Mouse (Mus musculus) neural tube, embryonic 15.5 days (tissue): ENCODE results near the gene Atp4b. TPM values are rescaled to one million over a fixed set of nuclear protein-coding genes. Genes with fewer than 3 reads are reported as not detected.

ENCODE experiments used
- ATAC-seq: fragments of 200-750 bp; cut with Nextera tagmentation; 2 replicates; pipeline ENCODE4 v1.8.0; 2017; ENCODE audit warnings: mild to moderate bottlenecking, moderate TSS enrichment, moderate library complexity; ENCODE audit not compliant: low FRiP score
- H3K27ac ChIP-seq: fragments of 300-500 bp; sonication (generic); replicated peaks from 2 replicates; pipeline ENCODE4 v1.5.1; 2015; ENCODE audit warnings: mild to moderate bottlenecking, inconsistent platforms
- H3K27me3 ChIP-seq: fragments of 300-500 bp; sonication (generic); replicated peaks from 2 replicates; pipeline ENCODE4 v1.6.1; 2015; ENCODE audit warnings: inconsistent platforms
- H3K36me3 ChIP-seq: fragments of 300-500 bp; sonication (generic); 2 replicates; pipeline ENCODE4 v1.6.1; 2015; ENCODE audit warnings: inconsistent platforms
- H3K4me1 ChIP-seq: fragments of 300-500 bp; sonication (generic); 2 replicates; pipeline ENCODE4 v1.6.1; 2015; ENCODE audit warnings: inconsistent platforms
- H3K4me2 ChIP-seq: fragments of 300-500 bp; sonication (generic); 2 replicates; pipeline ENCODE4 v1.6.1; 2015; ENCODE audit warnings: inconsistent platforms, mild to moderate bottlenecking, moderate library complexity
- H3K4me3 ChIP-seq: fragments of 300-500 bp; sonication (generic); replicated peaks from 2 replicates; pipeline ENCODE4 v1.5.1; 2015; ENCODE audit warnings: mild to moderate bottlenecking, inconsistent platforms
- H3K9ac ChIP-seq: fragments of 300-500 bp; sonication (generic); replicated peaks from 2 replicates; pipeline ENCODE4 v1.6.1; 2015; ENCODE audit warnings: mild to moderate bottlenecking, inconsistent platforms
- H3K9me3 ChIP-seq: fragments of 300-500 bp; sonication (generic); replicated peaks from 2 replicates; pipeline ENCODE4 v1.6.1; 2016; ENCODE audit warnings: inconsistent platforms
- WGBS: fragments of 180-500 bp; shearing (Covaris S2); methylation state at CpG from one replicate; pipeline ENCODE4 v1.1.7; 2015; ENCODE audit warnings: mixed read lengths; 5-methylcytosine and 5-hydroxymethylcytosine counted together
- polyA plus RNA-seq: library from polyadenylated mRNA; unstranded; fragments of >200 nt; fragmentation: Nextera tagmentation; extraction: Ambion mirVana; gene quantifications from 2 replicates; pipeline ENCODE4 v1.2.1, GENCODE M21; 2015

Gene Atp4b
- polyA plus RNA-seq, 1 experiment from 2014 or later, result not detected

- Histone ChIP-seq H3K4me3 (no peak overlapping the region), H3K4me1 (no peaks in the 10 kb centered on the region), H3K9ac (no peak overlapping the region), H3K27ac (no peak overlapping the region), H3K36me3 (no peaks in the 10 kb centered on the region), H3K27me3 (no peaks in the 10 kb centered on the region), H3K9me3 (no peaks in the 10 kb centered on the region), H3K4me2 (no peak overlapping the region)
- 81% methylated on average over 10 of the region's 10 CpGs for WGBS
- no peak for ATAC-seq
Observed at GRCm38 (mm10) chr8:13415879-13416278, 19.3 kb upstream of the Atp4b start.

- WGBS, result 57% methylated on average over 12 of the region's 12 CpGs
- ATAC-seq, result no peak
- Histone ChIP-seq H3K27me3 (no peaks in the 10 kb centered on the region), H3K4me3 (no peak overlapping the region), H3K27ac (no peak overlapping the region), H3K4me1 (no peaks in the 10 kb centered on the region), H3K4me2 (no peak overlapping the region), H3K9ac (no peak overlapping the region), H3K36me3 (no peaks in the 10 kb centered on the region), H3K9me3 (no peaks in the 10 kb centered on the region)
Observed at GRCm38 (mm10) chr8:13413823-13414390, 17.3 kb upstream of the Atp4b start.

GRCm38 (mm10) chr8:13412891-13413558 is 16.4 kb upstream of the Atp4b start:
- Histone ChIP-seq H3K9me3 (no peaks in the 10 kb centered on the region), H3K4me1 (no peaks in the 10 kb centered on the region), H3K36me3 (no peaks in the 10 kb centered on the region), H3K27ac (no peak overlapping the region), H3K9ac (no peak overlapping the region), H3K4me2 (no peak overlapping the region), H3K27me3 (no peaks in the 10 kb centered on the region), H3K4me3 (no peak overlapping the region)
- WGBS, result 61% methylated on average over 13 of the region's 13 CpGs
- 0 out of 2 replicates have a peak, but pooled peaks have one; percentile 5 for ATAC-seq

GRCm38 (mm10) chr8:13411597-13411996 is 15.0 kb upstream of the Atp4b start:
- no peaks in the 10 kb centered on the region for H3K9me3 ChIP-seq
- H3K27ac ChIP-seq, result no peak overlapping the region
- H3K9ac ChIP-seq, result no peak overlapping the region
- no peaks in the 10 kb centered on the region for H3K36me3 ChIP-seq
- WGBS, result 26% methylated on average over 6 of the region's 6 CpGs
- H3K4me1 ChIP-seq, result no peaks in the 10 kb centered on the region
- ATAC-seq, result no peak
- H3K4me2 ChIP-seq, result no peak overlapping the region
- H3K4me3 ChIP-seq, result no peak overlapping the region
- no peaks in the 10 kb centered on the region for H3K27me3 ChIP-seq

- H3K4me2 ChIP-seq, result no peak overlapping the region
- 82% methylated on average over 5 of the region's 5 CpGs for WGBS
- H3K9ac ChIP-seq, result no peak overlapping the region
- ATAC-seq, result no peak
- H3K4me1 ChIP-seq, result no peaks in the 10 kb centered on the region
- H3K36me3 ChIP-seq, result no peaks in the 10 kb centered on the region
- H3K27me3 ChIP-seq, result no peaks in the 10 kb centered on the region
- no peak overlapping the region for H3K4me3 ChIP-seq
- H3K9me3 ChIP-seq, result no peaks in the 10 kb centered on the region
- H3K27ac ChIP-seq, result no peak overlapping the region
Observed at GRCm38 (mm10) chr8:13406011-13406410, 9.4 kb upstream of the Atp4b start.

GRCm38 (mm10) chr8:13404666-13405131 is 8.1 kb upstream of the Atp4b start, which contains the start of gene Grk1:
Gene Grk1, plus strand, starts transcription at chr8:13405081.
- H3K4me2 ChIP-seq, result no peak within 1 kb of the TSS
- H3K9ac ChIP-seq, result no peak within 1 kb of the TSS
- no peak within 1 kb of the TSS for H3K4me3 ChIP-seq
- H3K27ac ChIP-seq, result no peak within 1 kb of the TSS
- H3K36me3 ChIP-seq, result no peaks in the 10 kb centered on the region
- no peaks in the 10 kb centered on the region for H3K9me3 ChIP-seq
- no peak for ATAC-seq
- H3K27me3 ChIP-seq, result no peaks in the 10 kb centered on the region
- no peaks in the 10 kb centered on the region for H3K4me1 ChIP-seq
- 82% methylated on average over 5 of the region's 5 CpGs for WGBS

GRCm38 (mm10) chr8:13403517-13403916 is 6.9 kb upstream of the Atp4b start:
- no peak overlapping the region for H3K9ac ChIP-seq
- no peak overlapping the region for H3K27ac ChIP-seq
- H3K9me3 ChIP-seq, result no peaks in the 10 kb centered on the region
- H3K4me2 ChIP-seq, result no peak overlapping the region
- no peaks in the 10 kb centered on the region for H3K4me1 ChIP-seq
- H3K36me3 ChIP-seq, result no peaks in the 10 kb centered on the region
- 73% methylated on average over 6 of the region's 6 CpGs for WGBS
- ATAC-seq, result no peak
- no peaks in the 10 kb centered on the region for H3K27me3 ChIP-seq
- no peak overlapping the region for H3K4me3 ChIP-seq

GRCm38 (mm10) chr8:13393869-13394268 is 2.8 kb downstream of the Atp4b start:
- Histone ChIP-seq H3K9ac (no peak overlapping the region), H3K9me3 (no peaks in the 10 kb centered on the region), H3K4me1 (no peaks in the 10 kb centered on the region), H3K27me3 (no peaks in the 10 kb centered on the region), H3K27ac (no peak overlapping the region), H3K4me3 (no peak overlapping the region), H3K36me3 (no peaks in the 10 kb centered on the region), H3K4me2 (no peak overlapping the region)
- ATAC-seq, result no peak
- WGBS, result 91% methylated on average over 7 of the region's 7 CpGs

GRCm38 (mm10) chr8:13388744-13389143 is 7.9 kb downstream of the Atp4b start:
- Histone ChIP-seq H3K4me2 (no peak overlapping the region), H3K4me1 (no peaks in the 10 kb centered on the region), H3K36me3 (no peaks in the 10 kb centered on the region), H3K27ac (no peak overlapping the region), H3K27me3 (no peaks in the 10 kb centered on the region), H3K9me3 (no peaks in the 10 kb centered on the region), H3K4me3 (no peak overlapping the region), H3K9ac (no peak overlapping the region)
- 79% methylated on average over 2 of the region's 2 CpGs for WGBS
- ATAC-seq, result no peak

GRCm38 (mm10) chr8:13387728-13388127 is 8.9 kb downstream of the Atp4b start:
- Histone ChIP-seq H3K9me3 (no peaks in the 10 kb centered on the region), H3K27me3 (no peaks in the 10 kb centered on the region), H3K27ac (no peak overlapping the region), H3K36me3 (no peaks in the 10 kb centered on the region), H3K4me1 (no peaks in the 10 kb centered on the region), H3K9ac (no peak overlapping the region), H3K4me3 (no peak overlapping the region), H3K4me2 (no peak overlapping the region)
- 85% methylated on average over 8 of the region's 8 CpGs for WGBS
- ATAC-seq, result no peak

GRCm38 (mm10) chr8:13386366-13386765 is 10.3 kb downstream of the Atp4b start:
- no peaks in the 10 kb centered on the region for H3K36me3 ChIP-seq
- H3K27ac ChIP-seq, result no peak overlapping the region
- H3K9ac ChIP-seq, result no peak overlapping the region
- 83% methylated on average over 13 of the region's 13 CpGs for WGBS
- no peak overlapping the region for H3K4me3 ChIP-seq
- ATAC-seq, result no peak
- H3K4me1 ChIP-seq, result no peaks in the 10 kb centered on the region
- no peaks in the 10 kb centered on the region for H3K27me3 ChIP-seq
- no peak overlapping the region for H3K4me2 ChIP-seq
- no peaks in the 10 kb centered on the region for H3K9me3 ChIP-seq

GRCm38 (mm10) chr8:13382999-13383398 is 13.6 kb downstream of the Atp4b start:
- no peak for ATAC-seq
- H3K4me2 ChIP-seq, result no peak overlapping the region
- no peaks in the 10 kb centered on the region for H3K4me1 ChIP-seq
- no peak overlapping the region for H3K4me3 ChIP-seq
- H3K36me3 ChIP-seq, result peaks cover 18% of the 10 kb centered on the region
- no peak overlapping the region for H3K9ac ChIP-seq
- no peaks in the 10 kb centered on the region for H3K9me3 ChIP-seq
- 94% methylated on average over 4 of the region's 4 CpGs for WGBS
- H3K27ac ChIP-seq, result no peak overlapping the region
- H3K27me3 ChIP-seq, result no peaks in the 10 kb centered on the region
